Mouse (Mus musculus) MEL (cell line): ENCODE data around the gene Hba-x.

Experiments used
- CTCF ChIP-seq, 3 experiments: IDR thresholded peaks in 2 of 3; conservative IDR thresholded peaks in 1 of 3; 2 replicates each; pipeline ENCODE4 v1.5.1; 2011 to 2012; ENCODE audit warnings: low read length in 3 of 3, low read depth in 2 of 3, mild to moderate bottlenecking in 2 of 3, improper control_type of control experiment in 1 of 3, inconsistent platforms in 1 of 3, mixed read lengths in 1 of 3, moderate library complexity in 1 of 3; ENCODE audit not compliant: control insufficient read depth in 1 of 3, insufficient read depth in 1 of 3, poor library complexity in 1 of 3, severe bottlenecking in 1 of 3
- MEF2A ChIP-seq: IDR thresholded peaks from 2 replicates; pipeline ENCODE4 v1.6.1; 2014; ENCODE audit warnings: low read depth, mild to moderate bottlenecking, inconsistent platforms, low read length, improper control_type of control experiment; ENCODE audit not compliant: poor library complexity, insufficient replicate concordance, severe bottlenecking; ENCODE audit errors: extremely low read depth
- NELFE ChIP-seq: IDR thresholded peaks from 2 replicates; pipeline ENCODE4 v1.6.1; 2011; ENCODE audit warnings: low read depth, low read length, improper control_type of control experiment
- ZMIZ1 ChIP-seq: IDR thresholded peaks from 2 replicates; pipeline ENCODE4 v1.6.1; 2012; ENCODE audit warnings: low read depth, mild to moderate bottlenecking, inconsistent platforms, low read length, improper control_type of control experiment, moderate library complexity

DNA sequence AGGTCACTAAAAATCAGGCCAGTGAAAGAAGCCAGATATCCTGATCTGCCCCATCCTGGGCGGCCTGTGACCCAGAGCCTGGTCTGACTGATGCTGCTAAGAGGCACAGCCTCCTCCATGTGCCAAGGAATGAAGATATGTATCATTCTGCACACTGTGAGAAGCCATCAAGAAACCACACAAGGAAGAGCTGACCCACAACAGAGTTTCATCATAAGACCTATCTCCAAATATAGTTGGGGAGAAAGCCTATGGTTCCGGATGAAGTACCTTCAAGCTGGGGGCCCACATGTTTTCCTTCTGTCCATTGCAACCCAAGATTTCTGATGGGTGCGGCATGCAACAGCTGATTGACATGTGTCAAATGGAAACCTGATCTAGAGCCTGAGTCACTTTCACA, 39.8 kb downstream of the Hba-x start:
- TF ChIP-seq CTCF (IDR thresholded peaks at IDR 0.05 in 2 of 3, conservative IDR thresholded peaks at IDR 0.05 in 1 of 3; ENCODE audit: control insufficient read depth in 1 of 3, insufficient read depth in 1 of 3, low read depth in 2 of 3, low read length in 3 of 3, poor library complexity in 1 of 3, severe bottlenecking in 1 of 3) (no peak), MEF2A (no peak), ZMIZ1 (no peak), NELFE (no peak)
